8 mouse cellular contexts compared by ENCODE assay signal in genomic region chr2:164878509-164879227, GRCm38 (mm10). TPM values are rescaled to one million over a fixed set of nuclear protein-coding genes. Genes with fewer than 3 reads are reported as not detected.
DNase-seq lines count a peak whose midpoint lies in the region; ATAC-seq lines count a peak whose summit lies in the region.

No protein-coding gene starts in this region.

- H3K4me2 ChIP-seq in heart, embryonic 12.5 days, result peak overlapping the region; percentile 95
- H3K4me2 ChIP-seq in kidney, embryonic 16.5 days (replicated peaks; ENCODE audit: low read depth, low read length), result peak overlapping the region; percentile 84

- peak overlapping the region; percentile 100 for H3K27ac ChIP-seq in embryonic facial prominence, embryonic 10.5 days (replicated peaks)
- H3K27ac ChIP-seq in heart, embryonic 12.5 days (ENCODE audit: poor library complexity, severe bottlenecking), result peak overlapping the region; percentile 100
- H3K27ac ChIP-seq in kidney, embryonic 16.5 days (ENCODE audit: low read length), result peak overlapping the region; percentile 100

- WGBS in embryonic facial prominence, embryonic 10.5 days, result 2% methylated on average over 28 of the region's 28 CpGs
- WGBS in heart, embryonic 12.5 days, result 2% methylated on average over 28 of the region's 28 CpGs
- 1% methylated on average over 28 of the region's 28 CpGs for WGBS in kidney, embryonic 16.5 days

- peak; percentile 33; the same call in 1 of the 2 replicates for ATAC-seq in heart, embryonic 12.5 days (ENCODE audit: insufficient number of reproducible peaks, low FRiP score)
- ATAC-seq in kidney, embryonic 16.5 days (ENCODE audit: low FRiP score, low TSS enrichment), result peak; percentile 39; the same call in 1 of the 2 replicates

- H3K9me3 ChIP-seq in embryonic facial prominence, embryonic 10.5 days, result no peaks in the 10 kb centered on the region
- no peaks in the 10 kb centered on the region for H3K9me3 ChIP-seq in heart, embryonic 12.5 days (replicated peaks)
- no peaks in the 10 kb centered on the region for H3K9me3 ChIP-seq in kidney, embryonic 16.5 days (ENCODE audit: low read length)

- H3K9ac ChIP-seq in heart, embryonic 12.5 days, result peak overlapping the region; percentile 99
- peak overlapping the region; percentile 100 for H3K9ac ChIP-seq in kidney, embryonic 16.5 days (replicated peaks; ENCODE audit: low read length)

- DNase-seq in ES-CJ7 (ENCODE audit: low read depth, low spot score), result peak; percentile 60
- peak; percentile 63 for DNase-seq in adrenal gland, adult 8-10 months
- DNase-seq in embryonic facial prominence, embryonic 10.5 days (ENCODE audit: low spot score), result peak; percentile 62
- DNase-seq in lung, postnatal 36 days, result peak; percentile 86
- peak; percentile 80 for DNase-seq in retina, postnatal 1 day
- no peak for DNase-seq in layer of hippocampus, postnatal 14 days (ENCODE audit: low spot score in 2 of 2)

- peaks cover 43% of the 10 kb centered on the region for H3K4me1 ChIP-seq in embryonic facial prominence, embryonic 10.5 days
- peaks cover 36% of the 10 kb centered on the region for H3K4me1 ChIP-seq in heart, embryonic 12.5 days (replicated peaks)
- H3K4me1 ChIP-seq in kidney, embryonic 16.5 days (ENCODE audit: insufficient read depth, low read length), result peaks cover 50% of the 10 kb centered on the region

- no peaks in the 10 kb centered on the region for H3K27me3 ChIP-seq in embryonic facial prominence, embryonic 10.5 days (replicated peaks; ENCODE audit: low read depth, poor library complexity, severe bottlenecking)
- no peaks in the 10 kb centered on the region for H3K27me3 ChIP-seq in heart, embryonic 12.5 days (replicated peaks)
- no peaks in the 10 kb centered on the region for H3K27me3 ChIP-seq in kidney, embryonic 16.5 days (ENCODE audit: insufficient read depth, low read length)

- peak overlapping the region; percentile 90 for H3K4me3 ChIP-seq in embryonic facial prominence, embryonic 10.5 days
- H3K4me3 ChIP-seq in heart, embryonic 12.5 days, result peak overlapping the region; percentile 88
- H3K4me3 ChIP-seq in kidney, embryonic 16.5 days (ENCODE audit: low read length), result peak overlapping the region; percentile 78

- peaks cover 21% of the 10 kb centered on the region for H3K36me3 ChIP-seq in embryonic facial prominence, embryonic 10.5 days (replicated peaks)
- H3K36me3 ChIP-seq in heart, embryonic 12.5 days, result peaks cover 17% of the 10 kb centered on the region
- peaks cover 11% of the 10 kb centered on the region for H3K36me3 ChIP-seq in kidney, embryonic 16.5 days (ENCODE audit: insufficient read depth, low read length)

RNA-seq across cellular contexts. Expression of gene Pcif1, which starts 0.4 kb away (rescaled TPM):
- 10 to 100 TPM; 49.4 to 74.0 (median 65.6) TPM for total RNA-seq in adrenal gland, adult 8-10 months (2022)
- 77.2 and 81.2 TPM in 2 replicates for polyA plus RNA-seq in embryonic facial prominence, embryonic 10.5 days (2016; fragmentation: Nextera tagmentation; extraction: Ambion mirVana)
- 52.1 and 53.1 TPM in 2 replicates for polyA plus RNA-seq in heart, embryonic 12.5 days (2016; fragmentation: Nextera tagmentation; extraction: Ambion mirVana)
- polyA plus RNA-seq in kidney, embryonic 16.5 days (2015; fragmentation: Nextera tagmentation; extraction: Ambion mirVana), result 74.9 and 79.7 TPM in 2 replicates
- total RNA-seq in layer of hippocampus, postnatal 14 days (2021), result 10 to 100 TPM; 43.5 to 48.8 TPM

RNA-seq across cellular contexts. Expression of gene Pltp, which starts 21.2 kb away (rescaled TPM):
- total RNA-seq in adrenal gland, adult 8-10 months (2022), result 10 to 100 TPM; 26.0 to 57.3 (median 35.5) TPM
- 36.7 and 40.7 TPM in 2 replicates for polyA plus RNA-seq in embryonic facial prominence, embryonic 10.5 days (2016; fragmentation: Nextera tagmentation; extraction: Ambion mirVana)
- 9.7 and 9.9 TPM in 2 replicates for polyA plus RNA-seq in heart, embryonic 12.5 days (2016; fragmentation: Nextera tagmentation; extraction: Ambion mirVana)
- polyA plus RNA-seq in kidney, embryonic 16.5 days (2015; fragmentation: Nextera tagmentation; extraction: Ambion mirVana), result 44.8 and 47.5 TPM in 2 replicates
- 100 to 1,000 TPM in 1 of 2 experiments, 10 to 100 TPM in 1; 72.5 to 107 TPM for total RNA-seq in layer of hippocampus, postnatal 14 days (2021)

RNA-seq across cellular contexts. Expression of gene Zfp335, which starts 32.9 kb away (rescaled TPM):
- total RNA-seq in adrenal gland, adult 8-10 months (2022), result 10 to 100 TPM; 17.3 to 26.7 (median 20.3) TPM
- polyA plus RNA-seq in embryonic facial prominence, embryonic 10.5 days (2016; fragmentation: Nextera tagmentation; extraction: Ambion mirVana), result 17.4 and 18.2 TPM in 2 replicates
- polyA plus RNA-seq in heart, embryonic 12.5 days (2016; fragmentation: Nextera tagmentation; extraction: Ambion mirVana), result 11.4 and 12.2 TPM in 2 replicates
- 15.1 and 16.2 TPM in 2 replicates for polyA plus RNA-seq in kidney, embryonic 16.5 days (2015; fragmentation: Nextera tagmentation; extraction: Ambion mirVana)
- total RNA-seq in layer of hippocampus, postnatal 14 days (2021), result 10 to 100 TPM; 25.0 to 26.4 TPM

RNA-seq across cellular contexts. Expression of gene Neurl2, which starts 45.4 kb away (rescaled TPM):
- total RNA-seq in adrenal gland, adult 8-10 months (2022), result 1 to 10 TPM in 3 of 4 experiments, under 1 TPM in 1; 0.90 to 4.9 (median 3.1) TPM
- 4.8 and 5.4 TPM in 2 replicates for polyA plus RNA-seq in embryonic facial prominence, embryonic 10.5 days (2016; fragmentation: Nextera tagmentation; extraction: Ambion mirVana)
- polyA plus RNA-seq in heart, embryonic 12.5 days (2016; fragmentation: Nextera tagmentation; extraction: Ambion mirVana), result 45.0 and 45.5 TPM in 2 replicates
- 8.8 and 9.0 TPM in 2 replicates for polyA plus RNA-seq in kidney, embryonic 16.5 days (2015; fragmentation: Nextera tagmentation; extraction: Ambion mirVana)
- 1 to 10 TPM; 3.9 to 4.1 TPM for total RNA-seq in layer of hippocampus, postnatal 14 days (2021)

RNA-seq across cellular contexts. Expression of gene Ctsa, which starts 46.0 kb away (rescaled TPM):
- 100 to 1,000 TPM; 103 to 166 (median 137) TPM for total RNA-seq in adrenal gland, adult 8-10 months (2022)
- 95.8 and 100 TPM in 2 replicates for polyA plus RNA-seq in embryonic facial prominence, embryonic 10.5 days (2016; fragmentation: Nextera tagmentation; extraction: Ambion mirVana)
- 169 and 175 TPM in 2 replicates for polyA plus RNA-seq in heart, embryonic 12.5 days (2016; fragmentation: Nextera tagmentation; extraction: Ambion mirVana)
- polyA plus RNA-seq in kidney, embryonic 16.5 days (2015; fragmentation: Nextera tagmentation; extraction: Ambion mirVana), result 206 and 211 TPM in 2 replicates
- 10 to 100 TPM; 87.7 to 89.6 TPM for total RNA-seq in layer of hippocampus, postnatal 14 days (2021)

Comparison
In these comparisons a context has a peak if more than half of its experiments do, and no peak if none do; other contexts are left out.
1. DNase-seq: peak in ES-CJ7 (single experiment), adrenal gland, adult 8-10 months (single experiment), embryonic facial prominence, embryonic 10.5 days (single experiment), lung, postnatal 36 days (single experiment) and retina, postnatal 1 day (single experiment); none in layer of hippocampus, postnatal 14 days (0 of 2).
2. Peak in every context shown above with its lines, with median percentiles within 50 percentile points of each other: H3K27ac ChIP-seq and H3K4me3 ChIP-seq.